Mouse (Mus musculus) G1E (cell line): ENCODE measurements around the gene Trim47.

Experiments used
- CTCF ChIP-seq: IDR thresholded peaks from 2 replicates; pipeline ENCODE4 v1.5.1; 2012; ENCODE audit warnings: low read depth, low read length, inconsistent platforms, mixed read lengths
- GATA1 ChIP-seq: IDR thresholded peaks from 2 replicates; pipeline ENCODE4 v1.6.1; 2012; ENCODE audit warnings: borderline replicate concordance, low read length, inconsistent platforms, mixed read lengths
- GATA2 ChIP-seq: IDR thresholded peaks from 2 replicates; pipeline ENCODE4 v1.6.1; 2012; ENCODE audit warnings: low read depth, low read length, inconsistent platforms, borderline replicate concordance
- POLR2AphosphoS5 ChIP-seq: IDR thresholded peaks from 2 replicates; pipeline ENCODE4 v1.6.1; 2012; ENCODE audit warnings: low read depth, low read length, inconsistent platforms; ENCODE audit not compliant: insufficient replicate concordance

DNA sequence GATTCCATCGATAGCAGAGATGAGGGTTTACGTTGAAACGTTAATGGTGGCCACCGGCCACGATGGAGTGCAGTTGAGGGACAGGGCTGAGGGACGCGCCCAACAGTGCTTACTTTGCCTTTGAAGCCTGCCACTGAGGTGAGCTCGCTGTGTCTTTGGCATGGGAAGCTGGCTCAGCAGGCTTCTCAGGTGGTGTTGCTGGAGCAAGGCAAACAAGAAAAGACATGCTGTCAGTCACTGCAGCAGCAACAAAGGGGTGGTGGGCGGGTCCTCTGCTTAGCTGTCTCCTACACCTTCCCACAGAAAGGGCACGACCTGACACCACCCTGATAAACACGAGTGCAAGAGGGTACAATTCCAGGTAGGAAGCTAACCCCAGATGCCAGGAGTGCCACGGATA lies 34.3 kb upstream of the Trim47 start:
- TF ChIP-seq CTCF = no peak
- no peak for TF ChIP-seq POLR2AphosphoS5
- no peak for TF ChIP-seq GATA2
- TF ChIP-seq GATA1 = no peak
